Mouse (Mus musculus) ES-E14 (cell line): ENCODE measurements around the gene Cela2a. TPM values are rescaled to one million over a fixed set of nuclear protein-coding genes. Genes with fewer than 3 reads are reported as not detected.
"Not testable (repeated sequence)": the region's sequence is repeated elsewhere in the genome, so short reads cannot be mapped to it uniquely, and the experiment has no call there.

Source experiments
- DNase-seq: peaks from one replicate; pipeline ENCODE4 v3.0.0-alpha.2; 2013; ENCODE audit warnings: low read depth, low spot score
- H3K27ac ChIP-seq: 2 replicates; pipeline ENCODE4 v1.5.1; 2012; ENCODE audit warnings: low read depth, mild to moderate bottlenecking, low read length, moderate library complexity, mixed read lengths; ENCODE audit not compliant: poor library complexity, insufficient read depth, severe bottlenecking
- H3K36me3 ChIP-seq: 2 replicates; pipeline ENCODE4 v1.6.1; 2012; ENCODE audit warnings: mild to moderate bottlenecking, low read length, moderate library complexity, mixed read lengths; ENCODE audit not compliant: control insufficient read depth, poor library complexity, insufficient read depth, severe bottlenecking
- H3K4me1 ChIP-seq, 2 experiments: fragments of 150-350 bp in 1 of 2; sonication (generic) in 1 of 2; 2 replicates each; pipeline ENCODE4 v1.6.1; 2012; ENCODE audit warnings: low read length in 2 of 2, mild to moderate bottlenecking in 1 of 2, mixed read lengths in 1 of 2; ENCODE audit not compliant: control insufficient read depth in 2 of 2, insufficient read depth in 2 of 2, poor library complexity in 1 of 2
- H3K4me3 ChIP-seq, 2 experiments: fragments of 150-350 bp in 1 of 2; sonication (generic) in 1 of 2; 2 replicates each; pipeline ENCODE4 v1.5.1; 2012; ENCODE audit warnings: low read length in 2 of 2, low read depth in 1 of 2, mild to moderate bottlenecking in 1 of 2, mixed read lengths in 1 of 2; ENCODE audit not compliant: insufficient read depth in 1 of 2, poor library complexity in 1 of 2, severe bottlenecking in 1 of 2
- H3K9ac ChIP-seq: 2 replicates; pipeline ENCODE4 v1.6.1; 2012; ENCODE audit warnings: low read depth, mild to moderate bottlenecking, low read length, mixed read lengths; ENCODE audit not compliant: poor library complexity, insufficient read depth, severe bottlenecking
- H3K9me3 ChIP-seq: fragments of 150-350 bp; sonication (generic); 2 replicates; pipeline ENCODE4 v1.6.1; 2012; ENCODE audit warnings: low read depth, mild to moderate bottlenecking, low read length; ENCODE audit not compliant: control insufficient read depth, insufficient read depth
- CHD2 ChIP-seq: IDR thresholded peaks from 2 replicates; pipeline ENCODE4 v1.6.1; 2014; ENCODE audit warnings: mild to moderate bottlenecking, low read depth, low read length, inconsistent platforms
- HCFC1 ChIP-seq: IDR thresholded peaks from 2 replicates; pipeline ENCODE4 v1.6.1; 2012; ENCODE audit warnings: low read length, inconsistent platforms, borderline replicate concordance; ENCODE audit not compliant: insufficient read depth
- MAFK ChIP-seq: IDR thresholded peaks from 2 replicates; pipeline ENCODE4 v1.6.1; 2014; ENCODE audit warnings: mild to moderate bottlenecking, low read depth, low read length, inconsistent platforms; ENCODE audit not compliant: insufficient read depth
- ZC3H11A ChIP-seq: IDR thresholded peaks from 2 replicates; pipeline ENCODE4 v1.6.1; 2012; ENCODE audit warnings: low read depth, mild to moderate bottlenecking, inconsistent platforms, low read length, borderline replicate concordance
- ZNF384 ChIP-seq: IDR thresholded peaks from 2 replicates; pipeline ENCODE4 v1.6.1; 2012; ENCODE audit warnings: low read depth, low read length, inconsistent platforms
- in situ Hi-C, 2 experiments: fragments of 600-800 bp; cut with MboI; formaldehyde crosslinking; loops; one replicate each; pipeline ENCODE4 v1.15.1; 2025; ENCODE audit warnings: low sequenced_read_pairs in 2 of 2, inconsistent platforms in 1 of 2; ENCODE audit not compliant: unreplicated experiment in 2 of 2
- total RNA-seq: library from RNA; depleted of rRNA; stranded (reverse); fragments of 300-350 nt; gene quantifications from 2 replicates; pipeline ENCODE4 v1.2.3, GENCODE M21; 2012

Gene Cela2a
- total RNA-seq, 1 experiment = 8.2 TPM

- DNase-seq = no peak
- Histone ChIP-seq H3K9me3 (no peaks in the 10 kb centered on the region), H3K9ac (no peak overlapping the region), H3K4me3 (no peak overlapping the region), H3K4me1 (peaks cover 0 to 2% of the 10 kb centered on the region in 2 experiments; a peak in 1 of 4 replicates), H3K27ac (no peak overlapping the region), H3K36me3 (peaks cover 6% of the 10 kb centered on the region)
- TF ChIP-seq ZC3H11A (no peak), HCFC1 (no peak), MAFK (no peak), CHD2 (no peak), ZNF384 (no peak)
- in situ Hi-C loops = no loop called here
These were observed 39.8 kb downstream of the Cela2a start for GRCm38 (mm10) chr4:141786141-141786540.

DNA sequence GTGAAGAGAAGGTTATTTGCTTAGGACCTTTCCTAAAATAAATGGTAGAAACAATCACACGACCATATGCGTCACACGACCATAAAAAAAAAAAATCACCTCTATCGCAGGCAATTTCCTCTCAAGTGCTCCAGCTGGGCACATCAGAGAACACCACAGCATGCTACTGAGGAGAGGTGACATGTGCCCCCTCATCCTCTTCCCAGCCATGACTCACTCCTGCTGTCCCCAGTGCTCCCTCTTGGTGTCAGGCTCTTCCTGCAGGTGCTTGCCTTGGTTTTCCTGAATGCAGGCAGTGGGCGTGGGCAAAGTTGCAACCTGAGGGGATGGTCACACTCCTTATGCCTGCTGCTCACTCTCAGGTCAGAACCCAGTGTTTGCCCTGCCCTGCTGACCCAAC, 41.1 kb downstream of the Cela2a start:
- no peak for DNase-seq
- TF ChIP-seq ZNF384 = no peak
- TF ChIP-seq CHD2 = no peak
- no peak for TF ChIP-seq MAFK
- no peak for TF ChIP-seq ZC3H11A
- no peak for TF ChIP-seq HCFC1
- H3K36me3 ChIP-seq = peaks cover 9% of the 10 kb centered on the region
- H3K9ac ChIP-seq = no peak overlapping the region
- in situ Hi-C loops = no loop called here
- no peak overlapping the region for H3K27ac ChIP-seq
- no peaks in the 10 kb centered on the region for H3K9me3 ChIP-seq
- peaks cover 0 to 2% of the 10 kb centered on the region in 2 experiments; a peak in 1 of 4 replicates for H3K4me1 ChIP-seq
- no peak overlapping the region for H3K4me3 ChIP-seq

GRCm38 (mm10) chr4:141781201-141781985, 44.6 kb downstream of the Cela2a start:
- Histone ChIP-seq H3K9ac (no peak overlapping the region), H3K4me1 (no peaks in the 10 kb centered on the region), H3K27ac (no peak overlapping the region), H3K36me3 (peaks cover 14% of the 10 kb centered on the region), H3K4me3 (no peak overlapping the region), H3K9me3 (no peaks in the 10 kb centered on the region)
- in situ Hi-C loops = no loop called here
- TF ChIP-seq CHD2 (no peak), HCFC1 (no peak), MAFK (no peak), ZNF384 (no peak), ZC3H11A (no peak)
- no peak for DNase-seq

- no peak for DNase-seq
- Histone ChIP-seq H3K9ac (no peak overlapping the region), H3K36me3 (peaks cover 15% of the 10 kb centered on the region), H3K9me3 (no peaks in the 10 kb centered on the region), H3K4me3 (no peak overlapping the region), H3K4me1 (no peaks in the 10 kb centered on the region), H3K27ac (no peak overlapping the region)
- in situ Hi-C loops = no loop called here
- TF ChIP-seq MAFK = no peak
- TF ChIP-seq ZC3H11A = no peak
- no peak for TF ChIP-seq CHD2
- TF ChIP-seq HCFC1 = no peak
- TF ChIP-seq ZNF384 = no peak
These were observed 46.1 kb downstream of the Cela2a start for GRCm38 (mm10) chr4:141779828-141780227.

GRCm38 (mm10) chr4:141773019-141773418, 52.9 kb downstream of the Cela2a start:
- peaks cover 17% of the 10 kb centered on the region; the same call in 1 of the 2 replicates for H3K36me3 ChIP-seq
- H3K4me3 ChIP-seq, H3K27ac ChIP-seq, H3K4me1 ChIP-seq, DNase-seq, H3K9me3 ChIP-seq, in situ Hi-C loops, H3K9ac ChIP-seq: not testable (repeated sequence)
